Mouse (Mus musculus): ENCODE measurements at regions not wholly inside any gene's neighbourhood (a gene's known extent, or its start where the extent isn't known, plus 50 kb on each side); places are given as distances from the start of the nearest gene placed in this dataset.

DNA sequence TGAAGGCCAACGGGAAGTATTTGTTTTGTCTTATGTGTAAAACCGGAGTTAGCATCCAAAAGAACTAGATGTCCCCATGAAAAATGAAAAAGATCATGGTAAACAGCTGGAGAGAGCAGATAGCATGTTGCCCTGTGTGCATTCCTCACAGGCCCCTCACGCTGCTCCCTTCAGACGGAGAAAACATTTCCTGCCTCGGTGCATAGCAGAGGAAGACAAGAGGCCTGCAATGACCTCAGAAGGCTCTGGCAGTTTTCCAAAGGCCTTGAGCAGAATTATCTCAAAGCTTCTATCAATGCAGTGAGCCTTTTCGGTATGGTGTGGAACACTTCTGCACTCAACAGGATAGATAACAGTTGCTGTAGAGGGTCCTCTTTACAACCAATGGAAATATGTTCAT, 101.3 kb upstream of the Ccn2 start:
- no peak for TF ChIP-seq CTCF (IDR thresholded peaks at IDR 0.05; ENCODE audit: control insufficient read depth, insufficient read depth, insufficient replicate concordance, low read depth, low read length)
- TF ChIP-seq POLR2A (IDR thresholded peaks at IDR 0.05; ENCODE audit: control insufficient read depth, low read depth, low read length) = no peak
